Mouse (Mus musculus) T-helper 17 cell (primary cell): ENCODE results near the gene Kdelr1.
"Not testable (repeated sequence)": the region's sequence is repeated elsewhere in the genome, so short reads cannot be mapped to it uniquely, and the experiment has no call there.

Experiments
- in situ Hi-C, 2 experiments: fragments of 300-600 bp; cut with MboI, MseI; formaldehyde crosslinking; loops; 1 replicate in 1 of 2; 2 replicates in 1 of 2; pipeline ENCODE4 v1.15.1; 2025; ENCODE audit warnings: high pct_unique_total_duplicates in 2 of 2

Gene Kdelr1

DNA sequence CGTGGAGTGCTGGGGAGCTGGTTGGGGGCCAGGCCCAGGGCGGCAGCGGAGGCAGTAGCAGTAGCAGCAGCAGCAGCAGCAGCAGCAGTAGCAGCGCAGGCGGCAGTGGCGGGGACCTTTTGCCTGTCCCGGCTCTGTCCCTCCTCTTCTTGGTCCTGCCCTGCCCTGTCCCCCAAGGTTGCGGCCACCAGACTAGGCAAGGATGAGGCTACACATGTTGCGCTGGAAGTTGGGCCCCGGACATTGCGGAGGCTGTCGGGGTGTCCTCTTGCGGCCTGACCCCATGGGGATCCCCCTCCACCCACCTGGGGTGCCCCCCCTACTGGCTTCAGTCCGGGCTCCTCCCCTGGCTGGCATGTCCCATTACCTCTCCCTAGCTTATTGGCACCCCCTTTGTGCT lies 2.8 kb upstream of the Kdelr1 start:
- in situ Hi-C loops, result loop anchor here in 1 of 2 experiments (5.0 kb wide), 1 partner anchor 53 kb away; the partner anchor contains the start of genes Ccdc114 and Emp3

DNA sequence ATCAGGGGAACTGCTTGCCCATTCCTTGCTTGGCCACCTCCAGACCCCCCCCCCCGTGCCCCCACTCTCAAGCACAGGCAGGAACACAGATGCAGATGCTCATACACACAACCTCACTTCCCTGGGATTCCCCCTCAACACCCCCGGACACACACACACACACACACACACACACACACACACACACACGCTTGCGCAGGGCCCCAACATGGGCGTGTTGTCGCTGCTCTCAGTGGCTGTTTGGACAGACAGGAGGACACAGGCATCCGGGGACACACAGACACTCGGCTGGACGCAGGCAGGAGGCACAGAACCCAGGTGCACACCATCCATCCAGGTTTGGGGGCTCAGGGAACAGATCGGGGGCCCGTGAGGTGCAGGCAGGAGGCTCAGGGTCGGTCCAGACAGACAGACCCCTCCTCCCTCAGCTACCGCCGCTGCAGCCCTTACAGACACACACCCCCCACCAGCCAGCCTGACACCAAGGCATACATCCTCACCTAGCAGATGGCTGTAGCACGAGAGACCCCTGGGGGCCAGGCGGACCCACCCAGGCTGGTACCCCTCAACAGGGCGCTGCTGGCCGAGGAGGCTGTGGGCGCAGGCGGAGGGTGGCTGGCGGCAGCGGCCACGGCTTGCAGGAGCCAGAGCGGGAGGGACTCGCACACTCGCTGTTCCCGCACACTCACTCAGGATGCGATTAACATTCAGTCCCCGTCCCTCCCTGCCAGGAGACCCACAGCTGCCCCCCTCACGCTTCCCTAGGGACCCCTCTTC lies 2.1 kb upstream of the Kdelr1 start:
- in situ Hi-C loops, result loop anchor here in 1 of 2 experiments (5.0 kb wide), 1 partner anchor 52 kb away; the partner anchor contains the start of genes Ccdc114 and Emp3

DNA sequence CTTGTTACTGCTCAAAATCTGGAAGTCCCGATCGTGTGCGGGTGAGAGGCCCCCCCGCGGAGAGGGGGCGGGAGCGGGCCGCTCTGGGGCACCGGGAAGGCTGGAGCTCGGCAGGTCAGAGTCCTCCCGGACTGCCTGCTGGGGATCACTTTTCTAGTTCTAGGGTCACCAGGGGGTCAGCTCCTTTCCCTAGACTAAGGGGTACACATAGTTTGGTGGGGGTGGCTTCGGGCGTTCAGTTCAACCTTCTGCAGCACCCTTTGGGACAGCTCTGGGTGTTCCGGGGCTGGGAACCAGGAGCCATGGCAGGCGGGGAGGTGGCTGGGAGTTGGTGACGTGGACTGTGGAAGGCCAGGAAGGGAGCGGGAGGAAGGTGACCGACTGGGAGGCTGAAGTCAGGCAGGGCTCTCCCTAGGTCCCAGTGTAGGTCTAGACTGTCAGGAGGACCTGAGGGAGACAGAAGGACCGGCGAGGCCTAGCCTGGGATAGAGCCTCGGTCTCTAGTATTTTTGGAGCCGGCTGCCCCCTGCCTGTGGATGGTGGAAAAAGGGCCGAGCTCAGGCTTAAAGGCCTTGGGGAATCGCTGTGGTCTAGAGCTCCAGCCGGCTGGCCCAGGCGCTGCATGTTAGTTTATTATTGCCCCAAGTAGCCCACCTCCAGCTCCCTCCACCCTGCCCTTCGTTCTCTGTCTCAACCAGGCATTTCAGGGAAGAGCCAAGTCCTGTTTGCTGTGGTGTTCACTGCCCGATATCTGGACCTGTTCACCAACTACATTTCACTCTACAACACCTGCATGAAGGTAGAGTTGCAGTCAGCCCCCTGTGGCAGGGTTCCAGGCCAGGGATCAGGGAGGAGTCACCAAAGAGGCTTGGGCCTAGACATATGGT lies 732 bp downstream of the Kdelr1 start:
- in situ Hi-C loops, result loop anchor here in 1 of 2 experiments (5.0 kb wide), 1 partner anchor 49 kb away; the partner anchor contains the start of genes Ccdc114 and Emp3

DNA sequence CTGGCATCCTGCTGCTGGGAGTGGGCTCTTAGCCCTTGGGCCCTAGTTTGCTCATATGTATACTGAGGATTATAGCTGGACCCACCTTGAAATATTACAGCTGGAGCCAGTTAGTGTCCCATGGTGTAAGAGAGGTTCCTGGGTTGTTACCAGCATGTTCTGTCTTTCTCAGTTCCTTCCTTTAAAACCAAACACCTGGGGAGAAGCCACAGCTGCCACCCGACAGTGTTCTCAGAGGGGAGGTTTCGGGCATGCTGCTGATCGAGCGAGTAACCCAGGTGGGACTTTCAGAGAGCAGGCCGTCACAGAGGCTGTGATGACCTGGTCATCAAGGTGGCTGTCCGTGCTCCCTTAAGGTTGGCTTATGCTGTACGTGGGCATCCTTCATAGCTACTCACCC lies 4.3 kb downstream of the Kdelr1 start:
- in situ Hi-C loops, result no loop called here

DNA sequence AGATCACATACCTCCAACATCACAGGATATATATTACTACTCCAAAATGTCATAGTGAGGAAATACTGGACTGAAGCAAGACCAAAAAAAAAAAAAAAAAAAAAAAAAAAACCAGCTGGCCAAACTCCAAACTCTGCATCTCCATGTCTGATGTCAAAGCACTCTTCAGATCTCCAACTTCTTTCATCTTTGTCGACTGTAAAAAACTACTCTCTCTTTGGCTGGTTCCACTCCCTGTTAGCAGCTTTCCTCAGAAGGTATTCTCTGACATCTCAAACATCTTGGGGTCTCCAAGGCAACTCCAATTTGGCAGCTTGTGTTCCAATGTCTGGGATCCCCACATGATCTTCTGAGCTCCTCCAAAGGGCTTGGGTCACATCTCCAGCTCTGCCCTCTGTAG lies 5.7 kb downstream of the Kdelr1 start, which contains the start of gene Grin2d:
Gene Grin2d (minus strand): TSS at position 101 of the 400 bp plus-strand sequence.
- in situ Hi-C loops, result not testable (repeated sequence)

DNA sequence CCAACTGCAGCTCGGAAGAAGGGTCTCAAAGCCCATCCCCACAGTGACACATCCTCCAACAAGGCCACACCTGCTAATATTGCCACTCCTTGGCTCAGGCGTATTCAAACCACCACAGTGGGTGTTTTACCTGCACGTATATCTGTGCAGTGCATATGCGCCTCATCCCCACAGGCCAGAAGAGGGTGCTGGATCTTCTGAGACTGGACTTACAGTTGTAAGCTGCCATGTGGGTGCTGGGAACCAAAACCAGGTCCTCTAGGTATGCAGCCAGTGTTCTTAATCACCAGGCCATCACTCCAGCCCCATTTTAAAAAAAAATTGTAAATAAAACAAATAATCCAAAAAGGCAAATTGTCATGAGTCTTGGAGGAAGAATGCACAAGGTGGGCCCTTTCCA lies 8.0 kb downstream of the Kdelr1 start:
- in situ Hi-C loops, result no loop called here

DNA sequence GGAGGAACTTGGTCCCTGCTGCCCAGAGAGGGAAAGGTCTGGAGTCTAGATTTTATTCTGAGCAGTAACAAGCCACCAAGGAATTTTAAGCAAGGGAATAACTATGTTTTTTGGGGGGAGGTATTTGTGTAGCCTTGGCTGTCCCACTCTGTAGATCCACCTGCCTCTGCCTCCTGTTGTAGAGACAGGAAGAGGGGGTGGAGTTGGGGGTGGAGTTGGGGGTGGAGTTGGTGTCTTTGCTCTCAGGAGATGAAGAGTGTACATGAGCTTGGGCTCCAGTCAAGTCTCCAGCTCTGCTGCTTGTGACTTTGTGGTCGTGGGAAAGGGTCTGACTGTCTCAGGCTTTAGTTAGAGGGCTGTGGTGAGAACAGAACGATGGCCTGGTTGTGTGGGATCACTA lies 8.4 kb downstream of the Kdelr1 start:
- in situ Hi-C loops, result no loop called here

DNA sequence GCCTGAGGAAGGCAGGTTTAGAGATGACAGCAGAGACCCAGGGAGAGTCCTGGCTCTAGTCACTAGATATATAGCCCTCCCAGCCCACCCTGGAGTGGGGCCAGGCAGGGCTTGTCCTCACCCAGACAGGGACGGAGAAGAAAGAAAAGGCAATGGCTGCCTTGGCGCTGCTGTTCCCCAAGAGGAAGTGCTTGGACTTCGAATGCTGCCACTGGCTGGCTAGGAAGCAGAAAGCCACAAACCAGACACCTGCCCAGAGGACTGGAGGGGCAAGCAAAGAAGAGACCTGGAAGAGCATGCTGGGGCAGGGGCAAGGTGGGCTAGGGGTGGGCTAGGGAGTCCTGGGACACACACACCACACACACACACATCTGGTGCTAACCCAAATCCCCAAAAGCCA lies 14.7 kb downstream of the Kdelr1 start:
- in situ Hi-C loops, result no loop called here

DNA sequence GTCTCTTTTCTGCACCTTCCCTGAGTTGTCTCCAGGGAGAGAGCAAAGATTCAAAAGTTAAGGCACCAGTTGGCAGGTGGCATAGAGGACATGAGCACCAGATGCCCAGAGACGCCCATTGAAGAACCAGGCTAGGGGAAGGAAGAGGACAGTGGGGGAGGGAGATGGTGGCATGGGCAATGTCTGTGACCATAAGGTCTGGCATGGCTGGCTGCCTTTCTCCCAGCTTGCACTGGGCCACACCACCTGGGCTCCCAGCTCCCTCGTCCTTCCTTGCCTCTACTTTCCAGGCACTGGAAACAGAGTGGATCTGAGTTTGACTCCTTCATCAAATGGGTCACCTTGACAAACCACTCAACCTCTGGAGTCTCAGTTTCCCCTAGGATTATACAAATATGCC lies 20.1 kb downstream of the Kdelr1 start:
- in situ Hi-C loops, result no loop called here

DNA sequence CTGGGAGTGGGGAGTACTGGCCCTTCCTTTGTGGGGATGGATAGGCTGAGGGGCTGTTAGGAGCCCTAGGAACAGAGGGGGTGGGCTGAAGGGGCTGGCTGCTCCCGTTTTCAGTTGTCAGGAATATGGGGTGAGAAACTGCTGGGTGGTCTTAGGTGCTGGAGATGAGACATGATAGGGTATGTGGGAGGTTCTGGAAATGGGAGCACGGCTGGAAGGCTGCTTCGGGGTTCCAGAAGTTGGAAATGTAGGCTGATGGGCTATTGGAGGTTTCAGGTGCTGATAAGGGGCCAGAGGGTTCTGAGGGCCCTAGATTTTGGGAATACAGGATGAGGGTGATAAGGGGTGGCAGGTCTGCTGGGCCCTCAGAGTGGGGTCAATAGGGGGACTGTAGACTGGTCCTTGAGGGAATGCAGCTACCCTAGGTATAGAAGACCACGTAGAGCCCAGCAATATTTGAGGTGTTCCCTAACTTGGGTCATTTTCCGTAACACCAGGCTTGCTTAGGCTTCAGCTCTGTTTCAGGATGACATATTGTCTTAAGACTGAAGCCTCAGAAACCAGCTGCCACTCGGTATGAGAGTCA lies 23.5 kb downstream of the Kdelr1 start:
- in situ Hi-C loops, result no loop called here

DNA sequence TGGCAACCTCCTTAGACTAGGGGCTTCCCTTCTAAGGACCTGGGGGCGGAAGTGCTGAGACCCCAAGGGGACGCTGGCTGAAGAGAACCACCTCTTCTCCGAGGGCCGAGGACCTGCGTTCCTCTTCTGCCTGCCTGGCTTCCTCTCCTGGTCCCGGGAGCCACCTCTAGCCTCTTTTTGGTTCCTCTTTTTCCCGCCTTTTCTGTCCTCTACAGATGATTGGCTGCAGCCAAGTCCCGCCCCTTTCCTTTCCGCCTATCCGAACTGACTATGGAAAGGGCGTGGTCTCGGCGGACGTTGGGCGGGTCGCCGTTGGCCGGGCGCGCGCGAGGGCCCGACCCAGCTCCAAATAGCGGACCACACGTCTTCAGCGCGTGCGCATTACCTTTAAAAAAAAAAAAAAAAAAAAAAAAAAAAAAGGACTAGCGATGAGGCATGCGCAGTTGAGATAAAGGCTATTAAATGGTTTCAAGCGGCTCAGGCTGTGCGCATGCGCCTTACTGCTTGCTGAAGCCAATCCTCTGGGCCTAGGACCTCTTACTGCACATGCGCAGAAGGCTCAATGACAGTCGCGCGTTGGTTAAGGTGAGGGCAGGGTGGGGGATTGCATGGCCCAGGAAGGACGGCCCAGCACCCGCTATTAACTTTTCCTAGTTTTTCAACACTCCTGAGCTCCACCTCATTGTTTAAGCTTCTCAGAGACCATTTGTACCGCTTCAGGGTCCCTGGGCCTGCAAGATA lies 24.1 kb downstream of the Kdelr1 start, which contains the start of the genes Syngr4 and Tmem143:
Gene Syngr4 (minus strand): TSS at position 198 of the 741 bp plus-strand sequence.
Gene Tmem143 (plus strand): TSS at position 425 of the 741 bp plus-strand sequence.
- in situ Hi-C loops, result no loop called here

DNA sequence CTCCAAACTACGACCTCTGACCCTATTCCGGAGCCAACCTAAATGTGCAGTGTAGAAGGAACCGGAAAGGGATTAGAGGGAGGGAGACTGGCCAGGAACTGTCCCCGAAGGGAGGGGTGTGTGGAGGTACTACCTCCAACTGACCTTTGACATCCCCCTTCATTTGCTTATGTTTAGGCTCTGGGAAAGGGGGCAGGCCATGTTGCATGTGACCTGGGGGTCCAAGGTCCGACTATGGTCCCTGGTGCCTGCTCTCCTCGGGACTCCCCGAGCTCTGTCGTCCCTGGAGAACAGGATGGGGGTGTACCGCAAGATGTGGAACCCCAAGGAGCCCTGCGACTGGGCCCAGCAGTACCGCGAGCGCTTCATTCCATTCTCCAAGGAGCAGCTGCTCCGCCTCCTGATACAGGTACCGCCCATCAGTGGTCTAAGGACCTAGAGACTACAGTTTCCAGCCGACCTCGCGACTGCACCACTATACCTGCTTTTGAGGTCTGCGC lies 24.7 kb downstream of the Kdelr1 start:
- in situ Hi-C loops, result no loop called here

DNA sequence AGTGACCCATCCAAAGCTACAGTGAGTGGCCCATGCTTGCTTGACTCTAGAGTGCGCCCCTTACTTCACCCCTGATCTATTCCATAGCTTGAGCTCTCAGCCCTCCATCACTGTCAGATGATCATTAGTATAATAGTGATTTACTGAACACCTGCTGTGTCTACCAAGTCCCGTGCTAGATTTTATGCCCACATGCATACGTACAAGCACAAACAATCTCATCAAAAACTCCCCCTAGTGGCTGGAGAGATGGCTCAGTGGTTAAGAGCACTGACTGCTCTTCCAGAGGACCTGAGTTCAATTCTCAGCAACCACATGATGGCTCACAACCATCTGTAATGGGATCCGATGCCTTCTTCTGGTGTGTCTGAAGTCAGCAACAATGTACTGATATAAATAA lies 25.6 kb downstream of the Kdelr1 start:
- in situ Hi-C loops, result not testable (repeated sequence)

DNA sequence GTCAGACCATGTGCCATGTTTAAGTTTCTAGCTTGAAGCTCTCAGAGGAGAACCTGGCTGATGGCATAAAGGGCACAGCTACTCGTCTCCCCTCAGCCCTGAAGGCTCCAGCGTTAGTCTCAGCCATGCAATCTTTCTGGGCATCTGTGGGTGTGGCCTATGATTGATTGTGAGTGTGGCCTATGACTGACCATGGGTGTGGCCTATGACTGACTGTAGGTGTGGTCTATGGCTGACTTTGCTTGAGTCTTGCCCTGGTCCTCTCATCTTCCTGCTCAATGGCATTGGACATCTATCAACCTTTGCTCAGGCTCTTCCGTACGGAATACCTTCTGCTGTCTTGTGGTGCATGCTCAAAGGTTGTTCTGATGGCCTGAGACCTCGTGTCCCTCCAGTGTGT lies 29.0 kb downstream of the Kdelr1 start:
- in situ Hi-C loops, result loop anchor here in 1 of 2 experiments (25.0 kb wide), 1 partner anchor 1111 kb away; the partner anchor contains the start of gene Spty2d1

DNA sequence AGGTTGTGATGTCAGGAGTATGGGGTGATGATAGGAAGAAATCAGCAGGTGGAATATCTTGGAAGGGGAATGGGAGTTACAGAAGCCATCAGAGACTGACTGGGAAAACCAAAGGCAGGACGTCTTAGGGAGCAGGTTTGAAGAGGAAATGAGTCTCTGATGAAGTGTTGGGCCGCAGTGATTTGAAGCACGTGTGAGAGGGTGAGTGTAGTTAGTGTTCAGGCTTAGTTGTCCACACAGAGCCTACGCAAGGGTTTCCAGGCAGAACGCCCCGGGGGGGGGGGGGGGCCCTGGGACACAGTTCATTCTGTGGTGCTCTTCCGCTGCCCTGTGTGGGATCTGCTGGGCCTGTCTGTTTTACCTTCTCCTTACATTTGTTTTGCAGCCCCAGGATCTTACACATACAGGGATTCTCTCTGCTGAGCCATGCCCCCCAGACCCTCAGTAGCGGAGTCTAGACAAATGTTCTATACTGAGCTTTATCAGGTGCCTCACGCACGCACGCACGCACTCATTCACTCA lies 30.0 kb downstream of the Kdelr1 start:
- in situ Hi-C loops, result loop anchor here in 1 of 2 experiments (25.0 kb wide), 1 partner anchor 1110 kb away; the partner anchor contains the start of gene Spty2d1

DNA sequence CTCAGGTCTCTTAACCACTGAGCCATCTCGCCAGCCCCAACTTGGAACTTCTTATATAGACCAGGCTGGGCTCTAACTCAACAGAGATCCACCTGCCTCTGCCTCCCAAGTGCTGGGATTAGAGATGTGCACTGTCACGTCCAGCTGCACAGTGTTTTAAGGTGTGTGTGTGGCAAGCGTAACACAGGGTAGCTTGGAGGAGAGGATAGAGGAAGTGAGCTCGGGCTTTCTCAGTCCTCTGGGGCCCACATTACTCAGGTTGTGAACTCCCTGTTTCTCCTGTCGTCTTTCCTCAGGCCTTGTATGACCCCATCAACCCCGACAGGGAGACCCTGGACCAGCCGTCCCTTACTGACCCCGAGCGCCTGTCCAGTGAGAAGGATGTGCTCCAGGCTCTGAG lies 34.0 kb downstream of the Kdelr1 start:
- in situ Hi-C loops, result loop anchor here in 1 of 2 experiments (25.0 kb wide), 1 partner anchor 1106 kb away; the partner anchor contains the start of gene Spty2d1

DNA sequence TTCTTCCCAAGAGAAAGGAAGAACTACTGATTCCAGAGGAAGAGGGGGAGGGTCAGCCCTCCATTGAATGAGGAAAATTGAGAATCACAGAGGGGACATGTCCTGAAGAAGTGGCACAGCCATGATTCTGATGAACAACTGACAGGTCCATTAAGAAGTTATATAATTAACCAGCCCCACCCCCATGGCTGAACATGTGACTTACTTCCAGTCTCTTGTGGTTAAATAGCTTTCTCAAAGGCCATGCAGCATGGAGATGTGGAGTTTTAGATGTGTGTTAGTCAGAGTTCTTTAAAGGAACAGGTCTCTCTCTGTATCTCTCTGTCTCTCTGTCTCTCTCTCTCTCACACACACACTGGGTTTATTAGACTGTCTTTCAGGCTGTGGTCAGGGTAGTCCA lies 35.8 kb downstream of the Kdelr1 start:
- in situ Hi-C loops, result loop anchor here in 1 of 2 experiments (25.0 kb wide), 1 partner anchor 1104 kb away; the partner anchor contains the start of gene Spty2d1

DNA sequence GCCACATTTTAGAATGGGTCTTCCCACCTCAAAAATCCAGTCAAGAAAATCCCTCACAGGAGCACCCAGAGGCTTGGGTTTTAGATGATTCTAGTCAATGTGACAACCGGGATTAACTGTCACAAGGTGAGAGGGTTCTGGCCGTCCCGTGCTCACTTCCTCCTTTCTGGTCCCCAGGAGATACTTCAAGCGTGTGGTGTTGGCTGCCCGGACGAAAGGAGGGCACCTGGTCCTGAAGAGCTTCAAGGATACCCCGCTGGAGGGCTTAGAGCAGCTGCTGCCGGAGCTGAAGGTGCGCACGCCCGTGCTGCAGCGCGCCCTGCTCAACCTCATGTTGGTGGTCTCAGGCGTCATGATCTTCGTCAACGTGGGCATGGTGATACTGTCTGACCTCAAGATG lies 36.6 kb downstream of the Kdelr1 start:
- in situ Hi-C loops, result loop anchor here in 1 of 2 experiments (25.0 kb wide), 1 partner anchor 1103 kb away; the partner anchor contains the start of gene Spty2d1

DNA sequence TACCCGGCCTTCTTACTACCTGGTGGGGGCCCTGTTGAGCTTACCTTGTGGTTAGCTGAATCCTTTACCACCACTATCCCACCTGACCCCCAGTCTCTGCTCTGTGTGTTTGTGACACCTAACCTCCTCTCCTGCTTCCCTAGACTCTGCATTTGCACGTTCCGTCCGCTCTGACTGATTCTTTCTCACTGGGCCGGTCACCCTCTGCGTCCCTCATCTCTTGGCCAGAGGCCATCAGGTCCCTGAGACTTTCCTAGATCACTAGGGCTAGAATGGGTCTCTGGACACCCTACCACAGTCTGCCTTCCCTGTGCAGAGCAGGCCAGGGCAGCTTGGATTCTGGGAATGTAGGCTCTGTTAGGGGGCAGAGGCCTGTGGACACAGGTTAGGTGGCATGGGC lies 41.5 kb downstream of the Kdelr1 start:
- in situ Hi-C loops, result loop anchor here in 1 of 2 experiments (10.0 to 25.0 kb wide), 2 partner anchors 1098 to 1509 kb away; partner anchors contain the start of gene Spty2d1

DNA sequence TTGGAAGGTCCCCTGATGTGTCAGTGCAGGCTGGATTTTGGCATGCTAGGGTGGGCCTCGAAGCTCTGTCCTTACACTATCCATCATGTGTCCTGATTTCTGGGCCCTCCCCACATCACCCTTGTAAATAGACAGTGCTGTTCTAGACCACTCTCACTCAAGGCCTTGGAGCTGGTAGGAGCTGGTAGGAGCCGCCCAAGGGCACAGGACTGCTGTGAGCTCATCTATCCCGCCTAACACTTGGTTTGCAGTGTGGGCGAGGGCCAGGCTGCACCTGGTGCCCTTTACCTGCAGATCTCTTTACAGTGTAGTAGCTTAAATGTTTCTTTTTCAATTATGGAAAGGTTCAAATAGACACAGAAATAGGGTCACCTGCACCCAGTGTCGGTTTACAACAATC lies 42.4 kb downstream of the Kdelr1 start:
- in situ Hi-C loops, result loop anchor here in 1 of 2 experiments (10.0 to 25.0 kb wide), 2 partner anchors 1097 to 1510 kb away; partner anchors contain the start of gene Spty2d1
